Mouse (Mus musculus) G1E-ER4 (cell line): Measurements from ENCODE around the gene Gm26938. TPM values are rescaled to one million over a fixed set of nuclear protein-coding genes. Genes with fewer than 3 reads are reported as not detected.

Experiments
- GATA1 ChIP-seq: IDR thresholded peaks from one replicate; pipeline ENCODE4 v1.8.0; 2012; ENCODE audit warnings: low read length, inconsistent platforms
- polyA plus RNA-seq: library from polyadenylated mRNA; stranded (reverse); fragments of >175 nt; gene quantifications from 2 replicates; pipeline ENCODE4 v1.2.3, GENCODE M21; 2012

The Gm26938 gene
- polyA plus RNA-seq, 1 experiment, result not detected

DNA sequence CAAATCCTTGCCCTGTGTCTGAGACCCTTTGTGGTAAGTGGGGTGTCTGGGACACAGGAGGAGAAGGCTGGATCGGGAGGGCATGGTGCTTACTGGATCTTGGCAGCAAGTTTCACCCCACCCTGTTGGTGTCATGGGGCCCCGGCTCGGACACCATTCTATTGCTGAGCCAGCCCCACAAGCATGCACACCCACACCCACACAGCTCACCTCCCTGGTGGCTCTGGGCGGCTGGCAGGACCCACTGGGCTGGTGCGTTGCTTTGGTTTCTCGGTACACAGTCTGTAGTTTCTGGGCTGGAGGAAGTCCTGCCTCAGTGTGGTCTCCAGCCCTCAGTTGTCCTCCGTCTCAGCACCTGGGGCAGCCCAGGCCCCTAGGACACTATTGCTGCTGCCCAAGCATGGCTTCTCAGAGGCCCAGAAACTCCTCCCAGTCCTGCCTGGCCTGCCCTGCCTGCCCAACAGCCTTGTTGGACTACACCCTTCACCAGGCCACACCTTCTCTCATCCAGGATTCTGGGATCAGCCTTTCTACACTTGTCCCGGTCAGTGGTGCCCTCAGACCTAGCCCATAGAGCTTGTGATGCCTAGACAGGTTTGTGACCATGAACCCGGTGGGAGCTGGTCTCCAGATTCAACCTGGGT, 6.5 kb downstream of the Gm26938 start, which contains the start of gene Tmem184a:
Gene Tmem184a, minus strand, starts transcription at position 380 of the 644 bp plus-strand sequence.
- no peak for TF ChIP-seq GATA1

DNA sequence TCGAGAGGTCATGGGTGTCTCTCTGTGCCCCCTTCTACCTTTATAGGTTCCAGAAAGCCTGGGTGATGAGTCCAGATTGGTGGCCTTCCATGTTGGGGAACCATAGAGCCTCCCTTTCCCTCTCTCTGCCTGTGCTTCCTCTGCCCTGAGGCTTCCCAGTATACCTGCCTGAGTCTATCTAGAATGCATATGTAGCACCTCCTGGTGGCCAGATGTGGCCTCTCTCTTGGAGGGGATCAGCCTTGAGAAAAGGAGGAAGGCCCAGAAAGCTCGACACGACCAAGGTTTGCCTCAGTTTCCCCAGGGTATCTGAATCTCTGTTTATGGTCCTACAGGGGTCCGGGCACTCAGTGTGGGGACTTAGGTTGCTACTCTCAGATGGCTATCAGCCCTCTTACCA, 7.4 kb downstream of the Gm26938 start:
- TF ChIP-seq GATA1, result no peak

DNA sequence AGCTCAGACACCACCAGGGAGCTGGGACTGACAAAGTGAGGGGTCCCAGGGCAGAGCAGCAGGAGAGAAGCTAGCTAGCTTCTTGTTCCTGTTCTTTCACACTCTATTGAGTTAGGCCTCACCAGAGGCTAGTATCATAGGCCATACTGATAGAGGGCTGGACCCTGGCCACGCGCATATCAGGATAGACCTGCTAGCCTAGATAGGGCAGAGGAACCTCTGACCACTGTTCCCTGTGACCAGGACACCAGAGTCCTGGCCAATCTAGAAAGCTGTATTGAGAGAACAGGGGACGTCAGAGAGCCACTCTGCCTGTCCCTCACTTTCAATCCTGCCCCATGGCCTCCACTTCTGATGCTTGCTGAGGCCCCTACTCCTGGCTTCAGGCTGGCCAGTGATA, 8.2 kb downstream of the Gm26938 start:
- TF ChIP-seq GATA1, result peak; percentile 36

DNA sequence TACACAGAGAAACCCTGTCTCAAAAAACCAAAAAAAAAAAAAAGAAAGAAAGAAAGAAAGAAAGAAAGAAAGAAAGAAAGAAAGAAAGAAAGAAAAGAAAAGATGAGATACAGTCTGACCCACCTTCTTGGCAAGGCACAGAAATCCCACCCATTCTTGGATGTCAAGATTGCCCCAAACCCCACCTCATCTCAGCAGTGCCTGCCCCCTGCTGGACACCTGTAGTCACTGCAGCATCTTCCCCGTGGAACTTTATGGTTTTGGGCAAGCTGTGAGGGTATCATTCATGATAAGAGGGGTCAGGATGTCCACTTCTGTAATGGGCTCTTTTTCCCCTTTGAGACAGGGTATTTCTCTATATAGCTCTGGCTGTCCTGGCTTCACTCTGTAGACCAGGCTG, 8.9 kb downstream of the Gm26938 start:
- TF ChIP-seq GATA1, result no peak

DNA sequence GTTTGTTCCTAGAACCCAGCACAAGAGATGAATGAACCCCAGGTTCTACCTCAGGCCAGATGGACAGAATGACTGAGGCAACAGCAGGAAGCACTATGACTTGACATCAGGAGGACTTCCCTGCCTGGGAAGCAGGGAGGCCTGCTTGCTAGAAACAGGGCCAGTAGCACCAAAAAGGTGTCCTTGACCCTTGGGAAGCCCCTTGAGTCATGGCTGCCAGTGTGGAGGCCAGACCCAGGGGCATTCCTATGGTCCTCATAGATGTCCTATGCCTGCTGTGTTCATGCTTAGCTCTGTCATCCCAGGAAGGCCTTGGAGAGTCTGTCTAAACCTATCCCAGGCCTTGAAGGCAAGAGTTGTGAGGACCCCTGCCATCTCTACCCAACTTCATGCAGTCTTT, 9.8 kb downstream of the Gm26938 start:
- no peak for TF ChIP-seq GATA1

DNA sequence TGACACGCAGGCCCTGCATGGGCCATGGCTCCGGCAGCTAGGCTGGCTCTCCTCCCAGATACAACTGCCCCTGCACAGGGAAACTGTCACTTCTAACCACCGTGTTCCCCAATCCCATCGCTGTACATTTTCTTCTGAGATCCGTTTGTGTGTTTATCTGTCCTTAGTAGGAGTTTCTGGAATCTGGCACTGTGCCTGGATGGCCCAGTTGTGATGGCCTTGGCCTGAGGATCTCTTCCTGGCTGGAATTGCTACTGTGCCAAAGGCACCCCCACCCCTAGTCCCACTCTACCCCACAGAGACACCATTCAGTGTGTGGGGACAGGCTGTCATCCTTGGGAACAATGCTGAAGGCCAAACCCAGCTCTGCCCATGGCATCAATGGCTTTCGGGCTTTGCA, 10.2 kb downstream of the Gm26938 start:
- TF ChIP-seq GATA1, result no peak

DNA sequence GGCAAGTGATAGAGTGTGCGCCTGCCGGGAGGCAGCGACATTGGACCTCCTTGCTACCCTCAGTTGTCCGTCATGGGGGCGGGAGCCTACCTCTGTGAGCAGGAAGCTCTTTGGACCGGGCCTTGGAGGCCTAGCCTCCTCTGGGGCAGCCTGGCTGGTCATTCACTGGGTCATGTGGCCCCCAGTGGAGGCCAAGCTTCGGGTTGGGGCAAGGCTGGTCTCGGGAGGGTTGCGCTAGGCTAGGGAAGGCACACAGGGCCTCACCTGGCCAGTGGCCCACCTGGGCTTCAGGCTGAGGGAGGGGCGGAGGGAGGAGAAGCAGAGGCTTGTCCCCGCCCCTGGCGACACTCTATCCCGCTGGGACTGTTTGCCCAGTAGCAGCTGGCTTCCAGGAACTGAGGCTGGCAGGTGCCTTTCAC, 12.2 kb downstream of the Gm26938 start:
- TF ChIP-seq GATA1, result no peak

DNA sequence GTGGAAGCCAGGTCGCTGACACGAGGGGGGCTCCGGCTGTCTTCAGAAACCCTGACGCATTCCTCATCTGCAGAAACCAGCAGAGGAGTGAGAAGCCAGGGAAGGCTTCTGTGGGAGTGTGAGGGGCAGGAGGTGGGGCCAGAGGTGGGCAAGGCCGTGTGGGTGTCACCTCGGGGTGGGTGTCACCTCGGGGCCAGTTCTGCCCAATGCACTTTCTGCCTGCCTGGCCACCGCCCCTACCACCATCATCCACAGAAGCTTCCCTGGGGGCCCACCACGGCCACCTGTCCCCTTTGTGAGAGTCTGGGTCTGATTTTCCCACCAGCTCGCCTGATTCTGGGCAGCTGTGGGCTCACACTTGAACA, 13.1 kb downstream of the Gm26938 start:
- no peak for TF ChIP-seq GATA1

DNA sequence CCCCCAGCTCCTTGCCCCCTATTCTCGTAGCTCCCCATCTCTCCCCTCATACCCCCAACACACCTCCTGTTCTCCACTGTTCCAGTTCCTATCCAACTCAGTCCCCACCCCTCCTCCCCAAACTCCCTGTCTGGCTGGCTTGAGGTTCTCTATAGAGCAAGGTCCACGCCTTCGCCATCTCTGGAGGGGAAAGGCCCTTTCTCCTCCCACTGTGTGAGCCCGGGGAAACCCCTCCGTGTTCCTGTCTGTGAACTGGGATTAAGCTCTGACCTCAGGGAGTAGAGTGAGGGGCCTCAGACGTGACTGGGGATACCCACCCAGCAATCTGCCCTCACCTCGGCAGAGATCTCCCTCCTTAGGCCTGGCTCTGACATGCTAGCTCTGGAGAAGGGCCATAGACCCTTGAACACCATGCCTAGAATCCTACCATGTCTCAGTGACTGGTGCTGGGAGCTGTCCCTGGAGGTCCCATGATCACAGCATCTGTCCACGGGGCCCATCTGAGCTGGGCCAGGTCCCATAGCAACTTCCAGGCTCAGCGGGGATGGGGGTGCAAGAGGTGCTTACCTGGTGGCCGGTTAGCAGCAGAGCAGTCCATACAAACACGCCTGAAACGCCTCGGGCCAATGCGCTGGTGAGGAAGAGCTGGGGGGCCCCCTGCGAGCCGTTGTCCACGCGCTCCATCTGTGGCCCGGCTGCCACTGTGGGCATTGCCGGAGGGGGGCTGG, 13.6 kb downstream of the Gm26938 start:
- no peak for TF ChIP-seq GATA1

DNA sequence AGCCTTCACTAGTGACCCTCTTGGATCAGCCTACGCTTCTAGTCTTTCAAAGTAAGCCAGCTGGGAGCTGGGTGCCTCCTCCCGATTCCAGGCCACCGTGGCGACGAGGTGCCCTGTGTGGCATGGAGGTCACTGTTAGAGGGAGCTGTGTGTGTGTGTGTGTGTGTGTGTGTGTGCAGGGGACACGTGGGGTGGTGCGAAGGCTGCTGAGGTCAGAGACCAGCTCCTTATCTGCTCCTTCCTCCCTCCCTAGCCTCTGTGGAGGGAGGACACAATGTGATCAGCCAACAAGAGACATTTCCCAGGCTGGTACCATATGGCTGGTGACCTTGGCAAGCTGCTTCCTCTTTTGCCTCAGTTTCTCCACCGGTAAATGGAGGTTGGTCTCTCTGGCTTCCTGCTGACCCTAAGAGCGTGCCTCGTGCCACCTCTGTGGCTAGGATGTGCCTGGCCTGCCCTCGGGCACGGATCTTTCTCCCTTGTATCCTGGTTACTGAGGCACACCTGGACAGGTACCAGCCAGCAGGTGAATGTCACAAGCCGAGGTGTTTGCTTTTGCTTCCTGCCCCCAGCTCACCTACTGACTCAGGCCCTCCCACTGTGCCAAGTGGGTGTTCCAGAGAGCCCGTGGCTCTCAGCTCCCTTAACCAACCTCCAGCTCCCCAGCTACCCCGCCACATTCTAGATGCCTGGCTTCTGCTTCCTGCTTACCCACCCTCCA, 14.4 kb downstream of the Gm26938 start:
- TF ChIP-seq GATA1, result no peak

DNA sequence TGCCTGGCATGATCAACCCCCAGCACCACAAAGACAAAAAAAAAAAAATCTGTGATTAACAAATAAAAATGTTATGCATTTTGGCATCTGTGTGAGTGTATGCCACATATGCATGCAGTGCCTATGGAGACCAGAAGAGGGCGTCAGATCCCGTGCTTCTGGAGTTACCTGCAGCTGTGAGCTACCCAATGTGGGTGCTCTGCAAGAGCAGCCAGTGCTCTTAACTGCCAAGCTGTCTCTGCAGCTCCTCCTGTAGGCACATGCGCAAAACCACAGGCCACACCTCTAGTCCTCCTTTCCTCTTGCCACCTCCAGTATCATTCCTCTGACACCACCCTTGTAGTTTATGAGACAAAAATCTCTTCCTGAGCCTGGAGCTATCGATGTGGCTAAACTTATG, 16.8 kb downstream of the Gm26938 start:
- no peak for TF ChIP-seq GATA1

DNA sequence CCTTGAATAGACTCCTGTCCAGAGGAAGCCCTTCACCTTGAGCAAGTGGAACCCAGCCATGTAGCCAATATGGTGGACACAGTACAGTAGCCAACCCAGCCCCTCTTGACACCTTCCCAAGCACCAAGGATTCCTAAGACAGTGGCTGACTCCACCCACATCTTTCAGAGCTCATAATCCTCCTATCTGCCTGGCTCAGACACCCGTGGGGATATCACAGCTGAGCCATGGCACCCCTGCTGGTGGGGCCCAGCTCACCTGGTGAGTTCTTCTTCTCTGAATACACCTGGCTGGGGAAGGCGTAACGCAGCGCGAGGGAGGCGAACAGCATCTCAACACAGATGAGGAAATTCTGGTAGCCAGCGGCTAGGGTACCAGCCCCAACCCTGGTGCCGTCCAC, 20.3 kb downstream of the Gm26938 start:
- TF ChIP-seq GATA1, result no peak

DNA sequence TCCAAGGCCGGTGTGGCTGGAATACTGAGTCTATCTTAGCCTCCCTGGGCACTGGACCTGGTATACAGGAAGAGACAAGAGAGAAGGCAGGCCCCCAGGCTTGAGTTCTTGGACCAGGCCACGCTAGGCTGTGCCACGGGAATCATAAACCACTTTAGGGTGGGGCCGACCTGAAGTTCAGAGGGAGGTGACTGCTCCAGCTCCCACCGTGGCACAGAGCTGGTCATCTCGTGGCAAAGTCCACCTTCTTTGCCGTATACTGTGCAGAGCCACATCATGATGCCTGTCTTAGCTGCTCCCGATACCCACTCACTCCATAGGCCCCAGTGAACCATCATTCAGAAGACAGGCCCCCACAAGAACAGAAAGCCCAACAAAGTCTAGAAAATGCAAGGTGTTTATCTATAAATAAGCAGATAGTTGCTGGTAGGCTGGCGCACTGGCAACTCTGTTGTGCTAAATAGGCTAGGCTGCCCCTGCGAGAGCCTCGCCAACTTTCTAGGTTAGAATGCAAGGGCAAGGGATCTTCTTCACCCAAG, 21.6 kb downstream of the Gm26938 start:
- TF ChIP-seq GATA1, result peak; percentile 15

DNA sequence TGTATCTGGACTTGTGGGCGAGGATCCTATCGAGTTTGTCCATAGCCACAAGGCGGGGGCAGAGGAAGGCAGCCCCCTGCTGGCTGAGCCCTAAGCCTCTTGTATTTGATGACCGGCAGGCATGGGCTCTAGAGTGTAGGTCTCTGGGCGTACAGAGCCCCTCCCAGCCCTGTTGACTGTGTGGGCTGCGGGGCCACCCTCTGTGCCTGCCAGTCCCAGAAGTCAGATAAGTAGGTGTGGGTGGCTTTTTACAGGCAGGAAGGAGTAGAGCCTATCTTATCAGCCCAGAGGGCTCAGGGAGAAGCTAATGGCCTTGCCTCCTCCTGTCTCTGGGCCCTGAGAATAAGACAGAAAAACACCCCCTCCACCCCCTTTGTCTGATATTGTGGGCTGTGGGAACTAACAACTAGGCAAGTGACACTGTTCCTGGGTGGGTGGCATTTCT, 22.1 kb downstream of the Gm26938 start:
- peak; percentile 97 for TF ChIP-seq GATA1

DNA sequence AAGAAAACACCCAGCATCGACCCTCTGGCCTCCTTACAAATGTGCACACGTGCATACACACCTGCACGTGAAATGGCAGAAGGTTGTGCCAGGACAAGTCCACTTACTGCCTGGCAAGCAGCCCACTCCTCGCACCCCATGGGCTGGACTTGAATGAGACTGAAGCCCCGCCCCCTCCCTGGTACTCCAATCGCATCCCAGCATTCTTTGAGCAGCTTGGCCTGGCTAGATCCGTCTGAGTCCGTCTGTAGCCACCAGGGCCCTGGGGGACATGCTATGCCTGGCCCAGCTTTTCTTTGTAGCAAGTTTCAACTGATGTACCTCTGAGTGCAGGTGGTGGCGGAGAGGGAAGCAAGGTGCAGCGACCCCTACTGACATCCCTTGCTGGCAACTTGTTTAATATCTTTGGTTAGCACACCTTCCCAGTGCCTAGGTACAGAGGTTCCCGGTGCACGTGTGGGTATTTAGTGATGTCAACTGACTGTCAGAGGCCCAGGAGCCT, 22.6 kb downstream of the Gm26938 start:
- no peak for TF ChIP-seq GATA1

DNA sequence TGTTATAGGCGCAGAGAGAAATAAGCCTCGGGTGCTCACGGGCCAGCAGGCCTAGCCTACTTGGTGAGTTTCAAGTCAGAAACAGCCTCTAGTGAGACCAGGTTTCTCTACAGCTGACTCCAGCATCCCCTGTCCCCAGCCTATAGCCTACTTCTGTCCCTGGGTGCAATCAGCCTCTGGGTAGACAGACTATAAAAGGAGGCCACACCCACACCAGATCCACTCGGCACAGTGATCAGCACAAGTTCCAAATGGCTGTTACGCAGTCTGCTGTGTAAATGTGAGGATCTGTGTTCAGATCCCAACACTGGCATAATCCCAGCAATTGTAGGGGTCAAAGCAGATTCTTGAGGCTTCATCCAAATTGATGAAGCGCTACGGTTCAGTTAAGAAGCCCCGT, 23.0 kb downstream of the Gm26938 start:
- TF ChIP-seq GATA1, result no peak

DNA sequence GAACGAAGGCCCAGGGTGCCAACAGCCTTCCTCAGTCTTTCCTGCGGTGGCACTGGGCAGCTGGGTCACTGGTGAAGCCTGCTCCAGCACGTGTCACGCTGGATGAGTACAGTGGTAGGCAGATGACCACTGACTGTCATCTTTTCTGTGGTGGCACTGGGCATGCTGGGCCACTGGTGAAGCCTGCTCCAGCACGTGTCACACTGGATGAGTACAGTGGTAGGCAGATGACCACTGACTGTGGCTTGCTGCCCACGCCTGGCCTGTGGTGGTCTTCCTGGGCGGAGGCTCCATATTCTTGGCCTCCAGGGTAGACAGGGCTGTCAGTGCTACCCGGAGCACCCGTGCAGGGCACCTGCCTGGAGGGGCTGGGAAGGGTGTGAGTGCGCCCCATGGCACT, 24.3 kb downstream of the Gm26938 start:
- TF ChIP-seq GATA1, result no peak
